Mouse (Mus musculus): Measurements from ENCODE around the gene Itpkb. TPM values are rescaled to one million over a fixed set of nuclear protein-coding genes. Genes with fewer than 3 reads are reported as not detected.

The Itpkb gene
- polyA plus RNA-seq, 1 experiment from 2014 or later, result 2.3 TPM

GRCm38 (mm10) chr1:180433796-180434566 lies 103.7 kb downstream of the Itpkb start:
- H3K36me3 ChIP-seq (ENCODE audit: poor library complexity, severe bottlenecking), result no peaks in the 10 kb centered on the region
- peak; percentile 87 for ATAC-seq
- no peaks in the 10 kb centered on the region for H3K9me3 ChIP-seq (replicated peaks)
- no peaks in the 10 kb centered on the region for H3K27me3 ChIP-seq
- 22% methylated on average over 7 of the region's 7 CpGs for WGBS
- no peak overlapping the region for H3K4me3 ChIP-seq
- no peak overlapping the region for H3K9ac ChIP-seq
- H3K4me1 ChIP-seq, result peaks cover 20% of the 10 kb centered on the region
- no peak overlapping the region for H3K4me2 ChIP-seq
- H3K27ac ChIP-seq, result no peak overlapping the region

- WGBS, result 10% methylated on average over 9 of the region's 9 CpGs
- no peak for ATAC-seq
- Histone ChIP-seq H3K36me3 (ENCODE audit: poor library complexity, severe bottlenecking) (no peaks in the 10 kb centered on the region), H3K27ac (no peak overlapping the region), H3K4me1 (peaks cover 20% of the 10 kb centered on the region), H3K9ac (no peak overlapping the region), H3K27me3 (no peaks in the 10 kb centered on the region), H3K9me3 (replicated peaks) (no peaks in the 10 kb centered on the region), H3K4me3 (no peak overlapping the region), H3K4me2 (no peak overlapping the region)
Observed at GRCm38 (mm10) chr1:180434925-180435324, 104.6 kb downstream of the Itpkb start.

GRCm38 (mm10) chr1:180439496-180439895 lies 109.2 kb downstream of the Itpkb start:
- ATAC-seq, result no peak
- Histone ChIP-seq H3K4me1 (peaks cover 5% of the 10 kb centered on the region), H3K9me3 (replicated peaks) (no peaks in the 10 kb centered on the region), H3K9ac (no peak overlapping the region), H3K4me3 (no peak overlapping the region), H3K27me3 (no peaks in the 10 kb centered on the region), H3K27ac (no peak overlapping the region), H3K36me3 (ENCODE audit: poor library complexity, severe bottlenecking) (no peaks in the 10 kb centered on the region), H3K4me2 (no peak overlapping the region)
- 83% methylated on average over 4 of the region's 4 CpGs for whole genome bisulfite sequencing

- H3K27ac ChIP-seq, result no peak overlapping the region
- no peak overlapping the region for H3K4me3 ChIP-seq
- H3K9me3 ChIP-seq (replicated peaks), result no peaks in the 10 kb centered on the region
- H3K27me3 ChIP-seq, result no peaks in the 10 kb centered on the region
- no peaks in the 10 kb centered on the region for H3K36me3 ChIP-seq (ENCODE audit: poor library complexity, severe bottlenecking)
- no peak overlapping the region for H3K9ac ChIP-seq
- 44% methylated on average over 3 of the region's 3 CpGs for whole genome bisulfite sequencing
- no peak overlapping the region for H3K4me2 ChIP-seq
- no peaks in the 10 kb centered on the region for H3K4me1 ChIP-seq
- no peak for ATAC-seq
Observed at GRCm38 (mm10) chr1:180444411-180444810, 114.1 kb downstream of the Itpkb start.

- no peak overlapping the region for H3K27ac ChIP-seq
- no peaks in the 10 kb centered on the region for H3K36me3 ChIP-seq (ENCODE audit: poor library complexity, severe bottlenecking)
- no peaks in the 10 kb centered on the region for H3K27me3 ChIP-seq
- WGBS, result 68% methylated on average over 2 of the region's 2 CpGs
- no peaks in the 10 kb centered on the region for H3K4me1 ChIP-seq
- no peaks in the 10 kb centered on the region for H3K9me3 ChIP-seq (replicated peaks)
- no peak overlapping the region for H3K4me2 ChIP-seq
- no peak overlapping the region for H3K9ac ChIP-seq
- ATAC-seq, result no peak
- no peak overlapping the region for H3K4me3 ChIP-seq
Observed at GRCm38 (mm10) chr1:180449641-180450040, 119.4 kb downstream of the Itpkb start.

- H3K9ac ChIP-seq, result no peak overlapping the region
- H3K4me2 ChIP-seq, result no peak overlapping the region
- ATAC-seq, result no peak
- H3K9me3 ChIP-seq (replicated peaks), result no peaks in the 10 kb centered on the region
- peaks cover 14% of the 10 kb centered on the region for H3K4me1 ChIP-seq
- no peaks in the 10 kb centered on the region for H3K36me3 ChIP-seq (ENCODE audit: poor library complexity, severe bottlenecking)
- H3K27me3 ChIP-seq, result no peaks in the 10 kb centered on the region
- H3K4me3 ChIP-seq, result no peak overlapping the region
- 66% methylated on average over 6 of the region's 6 CpGs for WGBS
- no peak overlapping the region for H3K27ac ChIP-seq
Observed at GRCm38 (mm10) chr1:180458274-180458673, 128.0 kb downstream of the Itpkb start.

GRCm38 (mm10) chr1:180458680-180459079 lies 128.4 kb downstream of the Itpkb start:
- Histone ChIP-seq H3K4me1 (peaks cover 14% of the 10 kb centered on the region), H3K4me3 (no peak overlapping the region), H3K4me2 (no peak overlapping the region), H3K27ac (no peak overlapping the region), H3K27me3 (no peaks in the 10 kb centered on the region), H3K36me3 (ENCODE audit: poor library complexity, severe bottlenecking) (no peaks in the 10 kb centered on the region), H3K9me3 (replicated peaks) (no peaks in the 10 kb centered on the region), H3K9ac (no peak overlapping the region)
- WGBS, result 70% methylated on average over 3 of the region's 3 CpGs
- no peak for ATAC-seq

GRCm38 (mm10) chr1:180460721-180461120 lies 130.4 kb downstream of the Itpkb start:
- Histone ChIP-seq H3K9ac (no peak overlapping the region), H3K4me2 (no peak overlapping the region), H3K9me3 (replicated peaks) (no peaks in the 10 kb centered on the region), H3K27me3 (no peaks in the 10 kb centered on the region), H3K27ac (no peak overlapping the region), H3K36me3 (ENCODE audit: poor library complexity, severe bottlenecking) (no peaks in the 10 kb centered on the region), H3K4me3 (no peak overlapping the region), H3K4me1 (peaks cover 14% of the 10 kb centered on the region)
- WGBS, result 66% methylated on average over 5 of the region's 5 CpGs
- ATAC-seq, result no peak

- Histone ChIP-seq H3K4me3 (no peak overlapping the region), H3K4me2 (no peak overlapping the region), H3K27me3 (no peaks in the 10 kb centered on the region), H3K4me1 (peaks cover 14% of the 10 kb centered on the region), H3K36me3 (ENCODE audit: poor library complexity, severe bottlenecking) (no peaks in the 10 kb centered on the region), H3K9ac (no peak overlapping the region), H3K27ac (no peak overlapping the region), H3K9me3 (replicated peaks) (no peaks in the 10 kb centered on the region; the same call in 1 of the 2 replicates)
- ATAC-seq, result no peak
- 87% methylated on average over 5 of the region's 5 CpGs for WGBS
Observed at GRCm38 (mm10) chr1:180462396-180462795, 132.1 kb downstream of the Itpkb start.

GRCm38 (mm10) chr1:180462983-180463475 lies 132.7 kb downstream of the Itpkb start:
- no peak overlapping the region for H3K4me3 ChIP-seq
- WGBS, result 86% methylated on average over 5 of the region's 5 CpGs

GRCm38 (mm10) chr1:180464357-180464756 lies 134.1 kb downstream of the Itpkb start:
- Histone ChIP-seq H3K27me3 (no peaks in the 10 kb centered on the region), H3K27ac (no peak overlapping the region), H3K4me2 (no peak overlapping the region), H3K36me3 (ENCODE audit: poor library complexity, severe bottlenecking) (no peaks in the 10 kb centered on the region), H3K9ac (no peak overlapping the region), H3K4me3 (no peak overlapping the region), H3K4me1 (no peaks in the 10 kb centered on the region), H3K9me3 (replicated peaks) (no peaks in the 10 kb centered on the region; the same call in 1 of the 2 replicates)
- ATAC-seq, result no peak
- WGBS, result 69% methylated on average over 5 of the region's 5 CpGs

More at GRCm38 (mm10) chr1:180462983-180463475, 132.7 kb downstream of the Itpkb start:
- H3K27ac ChIP-seq, result no peak overlapping the region
- ATAC-seq, result no peak
- no peaks in the 10 kb centered on the region for H3K27me3 ChIP-seq
- H3K4me1 ChIP-seq, result peaks cover 7% of the 10 kb centered on the region
- no peaks in the 10 kb centered on the region for H3K36me3 ChIP-seq (ENCODE audit: poor library complexity, severe bottlenecking)
- H3K9me3 ChIP-seq (replicated peaks), result no peaks in the 10 kb centered on the region; the same call in 1 of the 2 replicates
- no peak overlapping the region for H3K9ac ChIP-seq
- no peak overlapping the region for H3K4me2 ChIP-seq

- no peaks in the 10 kb centered on the region for H3K4me1 ChIP-seq
- no peaks in the 10 kb centered on the region; the same call in 1 of the 2 replicates for H3K9me3 ChIP-seq (replicated peaks)
- 76% methylated on average over 5 of the region's 5 CpGs for WGBS
Observed at GRCm38 (mm10) chr1:180465620-180466019, 135.3 kb downstream of the Itpkb start.

More at GRCm38 (mm10) chr1:180465620-180466019, 135.3 kb downstream of the Itpkb start:
- no peak overlapping the region for H3K4me2 ChIP-seq
- H3K4me3 ChIP-seq, result no peak overlapping the region
- H3K9ac ChIP-seq, result no peak overlapping the region
- H3K27me3 ChIP-seq, result no peaks in the 10 kb centered on the region
- H3K36me3 ChIP-seq (ENCODE audit: poor library complexity, severe bottlenecking), result no peaks in the 10 kb centered on the region
- H3K27ac ChIP-seq, result no peak overlapping the region
- no peak for ATAC-seq

All from forebrain, embryonic 13.5 days (tissue).